Mouse (Mus musculus) heart, embryonic 10.5 days (tissue): ENCODE measurements around the gene Lst1. TPM values are rescaled to one million over a fixed set of nuclear protein-coding genes. Genes with fewer than 3 reads are reported as not detected.

Source experiments
- DNase-seq: peaks from one replicate; pipeline ENCODE4 v3.0.0-alpha.2; 2017; ENCODE audit warnings: low spot score
- H3K27ac ChIP-seq: fragments of 300-500 bp; sonication (generic); 2 replicates; pipeline ENCODE4 v1.5.1; 2016; ENCODE audit warnings: mild to moderate bottlenecking
- H3K27me3 ChIP-seq: fragments of 300-500 bp; sonication (generic); 2 replicates; pipeline ENCODE4 v1.6.1; 2016; ENCODE audit warnings: mild to moderate bottlenecking; ENCODE audit not compliant: poor library complexity, insufficient read depth, severe bottlenecking
- H3K36me3 ChIP-seq: fragments of 300-500 bp; sonication (generic); 2 replicates; pipeline ENCODE4 v1.6.1; 2016; ENCODE audit warnings: mild to moderate bottlenecking, moderate library complexity
- H3K4me1 ChIP-seq: fragments of 300-500 bp; sonication (generic); 2 replicates; pipeline ENCODE4 v1.6.1; 2016; ENCODE audit warnings: mild to moderate bottlenecking
- H3K4me3 ChIP-seq: fragments of 300-500 bp; sonication (generic); 2 replicates; pipeline ENCODE4 v1.5.1; 2016; ENCODE audit warnings: mild to moderate bottlenecking, moderate library complexity
- H3K9me3 ChIP-seq: fragments of 300-500 bp; sonication (generic); 2 replicates; pipeline ENCODE4 v1.6.1; 2016; ENCODE audit warnings: mild to moderate bottlenecking, moderate library complexity
- WGBS: fragments of 180-500 bp; shearing (Covaris S2); methylation state at CpG from one replicate; pipeline ENCODE4 v1.1.7; 2016; 5-methylcytosine and 5-hydroxymethylcytosine counted together
- polyA plus RNA-seq: library from polyadenylated mRNA; unstranded; fragments of >200 nt; fragmentation: Nextera tagmentation; extraction: Ambion mirVana; gene quantifications from 2 replicates; pipeline ENCODE4 v1.2.1, GENCODE M21; 2016

Lst1 gene
- polyA plus RNA-seq, 1 experiment from 2014 or later = 2.2 TPM

GRCm38 (mm10) chr17:35225456-35225855 lies 37.2 kb upstream of the Lst1 start:
- 95% methylated on average over 5 of the region's 5 CpGs for WGBS
- peaks cover 11% of the 10 kb centered on the region for H3K4me1 ChIP-seq
- no peak for DNase-seq
- H3K27ac ChIP-seq = no peak overlapping the region
- H3K27me3 ChIP-seq = no peaks in the 10 kb centered on the region
- no peak overlapping the region for H3K4me3 ChIP-seq
- peaks cover 65% of the 10 kb centered on the region for H3K36me3 ChIP-seq
- H3K9me3 ChIP-seq = no peaks in the 10 kb centered on the region

DNA sequence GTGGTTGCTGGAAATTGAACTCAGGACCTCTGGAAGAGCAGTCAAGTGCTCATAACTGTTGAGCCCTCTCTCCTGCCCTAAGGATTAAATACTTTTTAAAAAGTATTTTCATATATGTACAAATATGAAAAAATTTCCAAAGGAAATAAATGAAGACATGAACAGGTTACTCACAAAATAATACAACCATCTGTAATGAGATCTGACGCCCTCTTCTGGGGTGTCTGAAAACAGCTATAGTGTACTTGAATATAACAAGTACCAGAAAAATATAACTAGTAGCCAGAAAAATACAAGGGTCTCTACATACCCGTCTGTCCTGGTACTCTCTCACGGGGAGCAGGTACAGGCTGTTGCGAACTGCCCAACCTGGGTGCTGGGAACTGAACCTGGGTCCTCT lies 36.4 kb upstream of the Lst1 start:
- peaks cover 66% of the 10 kb centered on the region for H3K36me3 ChIP-seq
- 94% methylated on average over 4 of the region's 4 CpGs for WGBS
- H3K4me3 ChIP-seq = no peak overlapping the region
- H3K27me3 ChIP-seq = no peaks in the 10 kb centered on the region
- DNase-seq = no peak
- H3K4me1 ChIP-seq = peaks cover 19% of the 10 kb centered on the region
- no peaks in the 10 kb centered on the region for H3K9me3 ChIP-seq
- no peak overlapping the region for H3K27ac ChIP-seq

GRCm38 (mm10) chr17:35222299-35222698 lies 34.1 kb upstream of the Lst1 start:
- no peak for DNase-seq
- Histone ChIP-seq H3K27ac (no peak overlapping the region; the same call in 1 of the 2 replicates), H3K4me1 (peaks cover 38% of the 10 kb centered on the region), H3K27me3 (no peaks in the 10 kb centered on the region), H3K36me3 (peaks cover 44% of the 10 kb centered on the region), H3K4me3 (no peak overlapping the region), H3K9me3 (no peaks in the 10 kb centered on the region)
- WGBS = 65% methylated on average over 6 of the region's 6 CpGs

DNA sequence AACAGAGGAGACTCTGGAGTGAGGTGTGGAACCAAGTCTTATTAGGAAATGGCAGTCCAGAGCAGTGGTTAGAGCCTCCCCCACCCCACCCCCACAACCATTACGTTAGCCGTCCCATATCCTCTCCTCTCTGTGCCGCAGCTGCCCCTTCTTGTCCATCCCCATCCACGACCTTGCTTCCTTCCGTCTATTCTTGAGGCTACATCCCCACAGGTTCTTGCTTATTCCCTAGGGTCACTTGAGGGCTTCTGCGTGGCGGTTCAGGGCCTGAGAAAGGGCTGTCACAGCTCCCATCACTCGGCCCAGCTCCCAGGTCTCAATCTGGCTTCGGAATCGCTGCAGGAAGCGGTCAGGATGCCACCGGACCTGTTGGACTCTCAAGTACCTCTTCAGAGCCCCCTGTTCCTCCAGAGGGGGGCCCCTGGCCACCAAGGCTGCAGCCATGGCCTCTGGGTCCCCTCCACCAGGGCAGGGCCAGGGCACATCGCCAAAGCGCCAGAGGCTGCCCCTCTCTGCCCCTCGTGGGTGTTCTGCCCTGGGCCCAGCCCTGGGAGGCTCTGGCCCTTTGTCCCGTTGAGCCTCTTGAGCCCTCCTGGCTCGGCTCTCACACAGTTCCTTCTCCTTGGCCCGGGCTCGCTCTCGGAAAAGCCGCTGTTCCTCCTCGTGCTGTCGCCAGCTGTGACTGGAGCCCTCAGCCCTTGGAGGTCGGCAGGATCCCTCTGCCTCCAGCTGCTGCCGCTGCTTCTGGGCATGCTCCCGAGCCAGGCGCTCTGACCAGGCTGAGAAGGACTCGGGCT lies 32.1 kb upstream of the Lst1 start, which contains the start of gene Gm16181:
Gene Gm16181 (plus strand): TSS at position 679 of the 797 bp plus-strand sequence.
- Histone ChIP-seq H3K36me3 (peaks cover 33% of the 10 kb centered on the region), H3K4me3 (peak within 1 kb of the TSS; percentile 9; the same call in 1 of the 2 replicates), H3K4me1 (peaks cover 38% of the 10 kb centered on the region), H3K27me3 (no peaks in the 10 kb centered on the region), H3K27ac (peak within 1 kb of the TSS; percentile 75), H3K9me3 (no peaks in the 10 kb centered on the region)
- WGBS = 73% methylated on average over 28 of the region's 28 CpGs
- no peak for DNase-seq

DNA sequence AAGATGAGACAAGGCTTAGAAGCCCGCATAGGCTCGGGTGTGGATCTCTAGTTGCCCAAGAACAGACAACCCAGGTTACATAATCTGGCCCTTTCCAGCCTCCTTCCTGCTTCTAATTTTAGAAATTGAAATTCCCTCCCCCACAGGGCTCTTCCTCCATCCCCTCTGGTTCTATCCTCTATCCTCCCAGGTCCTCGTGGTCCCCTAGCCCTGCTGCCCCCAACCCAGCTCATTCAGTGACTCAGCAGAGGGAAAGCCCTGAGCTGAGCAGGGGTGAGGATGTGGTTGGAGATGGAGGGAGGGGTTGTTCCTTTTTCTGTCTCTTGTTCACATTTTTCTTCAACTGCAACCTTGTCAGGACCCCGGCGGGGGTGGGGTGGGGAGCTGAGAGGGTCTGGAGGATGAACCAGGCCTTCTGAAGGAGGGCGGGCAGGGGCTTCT lies 31.4 kb upstream of the Lst1 start:
- DNase-seq = no peak
- Histone ChIP-seq H3K36me3 (peaks cover 26% of the 10 kb centered on the region), H3K9me3 (no peaks in the 10 kb centered on the region), H3K27ac (peak overlapping the region; percentile 52), H3K4me1 (peaks cover 38% of the 10 kb centered on the region), H3K4me3 (no peak overlapping the region), H3K27me3 (no peaks in the 10 kb centered on the region)
- 59% methylated on average over 6 of the region's 6 CpGs for WGBS

- Histone ChIP-seq H3K27me3 (no peaks in the 10 kb centered on the region), H3K9me3 (no peaks in the 10 kb centered on the region), H3K4me3 (no peak overlapping the region), H3K4me1 (peaks cover 38% of the 10 kb centered on the region), H3K36me3 (peaks cover 25% of the 10 kb centered on the region), H3K27ac (peak overlapping the region; percentile 73)
- WGBS = 72% methylated on average over 18 of the region's 18 CpGs
- DNase-seq = no peak
Observed at GRCm38 (mm10) chr17:35218516-35219193, 30.4 kb upstream of the Lst1 start.

DNA sequence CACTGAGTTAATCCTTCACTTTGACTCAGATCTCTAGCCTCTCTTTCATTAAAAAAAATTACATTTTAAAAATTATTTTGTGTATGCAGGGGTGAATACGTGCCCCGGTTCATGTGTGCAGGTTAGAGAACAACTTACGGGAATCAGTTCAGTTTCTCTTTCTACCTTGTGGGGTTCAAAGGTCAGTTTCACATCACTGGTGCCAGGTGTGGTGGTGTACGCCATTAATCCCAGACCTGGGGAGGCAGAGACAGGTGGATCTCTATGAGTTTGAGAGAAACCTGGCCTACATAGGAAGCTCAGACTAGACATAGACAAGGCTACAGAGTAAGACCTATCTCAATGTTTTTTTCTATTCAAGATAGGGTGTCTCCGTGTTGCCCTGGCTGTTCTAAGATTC lies 24.8 kb upstream of the Lst1 start:
- Histone ChIP-seq H3K27me3 (no peaks in the 10 kb centered on the region), H3K27ac (no peak overlapping the region), H3K9me3 (no peaks in the 10 kb centered on the region), H3K36me3 (no peaks in the 10 kb centered on the region), H3K4me1 (0 out of 2 replicates have a peak, but pooled peaks cover 5% of the 10 kb centered on the region), H3K4me3 (no peak overlapping the region)
- no peak for DNase-seq
- 90% methylated on average over 5 of the region's 5 CpGs for WGBS

GRCm38 (mm10) chr17:35210593-35210992 lies 22.4 kb upstream of the Lst1 start:
- Histone ChIP-seq H3K9me3 (no peaks in the 10 kb centered on the region), H3K27me3 (no peaks in the 10 kb centered on the region), H3K4me3 (no peak overlapping the region), H3K27ac (no peak overlapping the region), H3K4me1 (no peaks in the 10 kb centered on the region), H3K36me3 (no peaks in the 10 kb centered on the region)
- WGBS = 73% methylated on average over 3 of the region's 3 CpGs
- no peak for DNase-seq

- no peak overlapping the region for H3K4me3 ChIP-seq
- H3K36me3 ChIP-seq = no peaks in the 10 kb centered on the region
- peaks cover 5% of the 10 kb centered on the region for H3K27me3 ChIP-seq
- WGBS = 72% methylated on average over 12 of the region's 12 CpGs
- no peaks in the 10 kb centered on the region for H3K9me3 ChIP-seq
- peaks cover 3% of the 10 kb centered on the region for H3K4me1 ChIP-seq
- DNase-seq = no peak
- H3K27ac ChIP-seq = no peak overlapping the region
Observed at GRCm38 (mm10) chr17:35209785-35210535, 21.7 kb upstream of the Lst1 start.

- no peak for DNase-seq
- whole genome bisulfite sequencing = 51% methylated on average over 10 of the region's 10 CpGs
- Histone ChIP-seq H3K4me1 (peaks cover 13% of the 10 kb centered on the region), H3K27me3 (peaks cover 50% of the 10 kb centered on the region), H3K36me3 (no peaks in the 10 kb centered on the region), H3K27ac (no peak overlapping the region), H3K9me3 (no peaks in the 10 kb centered on the region), H3K4me3 (no peak overlapping the region)
Observed at GRCm38 (mm10) chr17:35205380-35205769, 17.1 kb upstream of the Lst1 start.

DNA sequence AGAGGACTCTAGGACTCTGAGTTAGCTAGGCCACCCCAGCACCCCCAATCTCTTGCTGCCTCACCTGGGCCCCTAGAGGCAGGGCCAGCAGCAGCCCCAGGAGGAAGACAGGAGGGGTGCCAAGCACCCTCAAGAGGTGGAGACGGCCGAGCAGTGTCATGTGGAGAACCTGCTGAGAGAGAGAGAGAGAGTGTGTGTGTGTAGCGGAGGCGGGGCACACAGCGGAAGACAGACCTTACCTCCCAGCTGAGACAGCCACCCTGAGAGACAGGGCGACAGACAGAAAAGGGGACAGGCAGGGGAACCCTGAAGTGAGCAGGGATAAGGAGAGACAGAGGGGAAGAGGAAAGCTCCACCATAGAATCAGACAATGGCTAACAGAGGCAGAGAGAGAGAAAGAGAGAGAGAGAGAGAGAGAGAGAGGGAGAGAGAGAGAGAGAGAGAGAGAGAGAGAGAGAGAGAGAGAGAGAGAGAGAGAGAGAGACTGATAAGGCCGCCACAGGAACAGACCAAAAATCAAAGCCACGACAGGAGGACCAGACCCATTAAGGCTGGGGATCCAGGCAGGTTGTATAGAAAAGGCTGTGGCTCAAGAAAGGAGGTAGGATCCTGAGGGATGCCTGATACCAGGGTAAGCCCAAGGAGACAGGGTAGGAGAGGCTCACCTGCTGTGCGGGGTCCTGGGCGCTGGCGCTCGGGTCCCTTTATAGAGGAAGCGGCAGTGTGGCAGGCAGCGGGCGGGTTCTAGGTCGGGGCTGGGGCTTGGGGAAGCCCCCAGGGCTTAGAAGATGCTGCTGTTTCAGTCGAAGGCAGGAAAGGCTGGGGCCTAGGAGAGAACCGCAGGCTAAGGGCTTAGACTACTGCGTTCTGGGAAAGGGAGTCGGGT lies 16.5 kb upstream of the Lst1 start, which contains the start of gene Lta:
Gene Lta (minus strand): TSS at position 858 of the 886 bp plus-strand sequence.
- peaks cover 57% of the 10 kb centered on the region for H3K27me3 ChIP-seq
- no peaks in the 10 kb centered on the region for H3K36me3 ChIP-seq
- H3K4me1 ChIP-seq = peaks cover 14% of the 10 kb centered on the region
- peak within 1 kb of the TSS; percentile 19; the same call in 1 of the 2 replicates for H3K4me3 ChIP-seq
- DNase-seq = no peak
- H3K9me3 ChIP-seq = no peaks in the 10 kb centered on the region
- 0 out of 2 replicates have a peak within 1 kb of the TSS, but pooled peaks have one; percentile 5 for H3K27ac ChIP-seq
- 21% methylated on average over 20 of the region's 20 CpGs for WGBS

DNA sequence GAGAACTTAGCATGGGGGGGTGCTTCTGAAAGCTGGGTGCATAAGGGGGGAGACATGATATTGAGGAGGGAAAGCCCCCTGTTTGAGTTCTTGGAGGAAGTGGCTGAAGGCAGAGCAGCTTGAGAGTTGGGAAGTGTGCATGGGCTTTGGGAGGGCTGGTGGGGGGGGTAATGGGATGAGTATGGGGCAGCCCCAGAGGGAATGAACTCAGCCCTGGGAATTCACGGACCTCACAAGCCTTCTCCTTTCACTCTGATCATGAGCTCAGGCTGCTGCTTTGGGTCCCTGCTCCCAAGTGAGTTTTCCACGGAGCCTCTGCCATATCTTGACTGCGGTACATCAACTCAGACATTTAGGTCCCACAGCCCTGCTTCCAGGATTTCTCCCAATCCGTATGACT lies 14.2 kb upstream of the Lst1 start:
- peaks cover 78% of the 10 kb centered on the region for H3K27me3 ChIP-seq
- no peaks in the 10 kb centered on the region for H3K9me3 ChIP-seq
- no peak overlapping the region for H3K4me3 ChIP-seq
- no peaks in the 10 kb centered on the region for H3K36me3 ChIP-seq
- WGBS = 72% methylated on average over 4 of the region's 4 CpGs
- no peak for DNase-seq
- H3K27ac ChIP-seq = no peak overlapping the region
- H3K4me1 ChIP-seq = peaks cover 14% of the 10 kb centered on the region
